Mouse (Mus musculus) subcutaneous adipose tissue, adult 2 months (tissue): ENCODE results near the gene Mgat1. TPM values are rescaled to one million over a fixed set of nuclear protein-coding genes. Genes with fewer than 3 reads are reported as not detected.

Experiments
- polyA plus RNA-seq: library from polyadenylated mRNA; depleted of rRNA; stranded (reverse); fragments of >200 nt; gene quantifications from 2 replicates; pipeline ENCODE4 v1.2.3, GENCODE M21; 2012; ENCODE audit warnings: low replicate concordance; rRNA removed

Mgat1 gene
- polyA plus RNA-seq = 159 and 174 TPM in 2 replicates

DNA sequence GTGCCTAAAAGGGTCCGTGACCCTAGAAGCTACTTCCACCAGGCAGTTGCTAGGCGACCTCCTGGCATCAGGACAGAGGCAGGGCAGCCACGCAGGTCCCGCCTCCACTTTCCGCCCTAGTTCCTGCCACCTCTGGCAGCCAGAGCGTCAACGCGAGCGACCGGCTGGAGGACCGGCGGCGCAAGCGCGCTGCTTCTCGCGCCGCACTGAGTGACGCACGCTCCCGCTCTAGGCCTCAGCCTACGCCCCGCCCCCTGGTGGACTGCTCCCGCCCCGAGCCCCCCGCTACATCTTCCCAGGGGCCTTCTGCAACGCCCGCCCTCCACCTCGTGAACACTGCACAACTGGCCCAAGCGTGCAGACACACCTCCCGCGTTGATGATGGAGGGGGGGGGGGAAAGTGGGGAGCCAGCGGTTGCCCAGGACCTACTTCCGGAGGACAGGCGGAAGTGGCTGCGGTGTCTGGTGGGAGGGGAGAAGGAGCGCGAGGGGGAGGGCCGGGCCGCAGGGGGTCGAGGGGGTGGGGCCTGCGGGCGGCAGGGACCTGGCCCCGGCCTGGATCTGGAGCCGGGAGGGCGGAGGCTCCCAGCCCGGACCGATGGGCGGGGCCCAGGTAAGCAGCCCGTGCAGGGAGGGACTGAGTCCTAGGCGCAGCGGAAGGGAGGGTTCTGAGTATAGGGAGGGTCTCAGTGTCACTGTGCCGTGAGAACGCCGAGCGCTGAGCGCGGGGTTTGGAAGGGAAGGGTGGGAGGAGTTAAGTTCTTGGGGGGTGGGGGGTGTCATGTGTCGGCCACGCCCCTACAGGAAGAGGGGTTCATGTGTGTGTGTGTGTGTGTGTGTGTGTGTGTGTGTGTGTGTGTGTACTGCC, at the start of gene Mgat1:
Mgat1 (plus strand) TSS at position 465 of the 868 bp plus-strand sequence.

DNA sequence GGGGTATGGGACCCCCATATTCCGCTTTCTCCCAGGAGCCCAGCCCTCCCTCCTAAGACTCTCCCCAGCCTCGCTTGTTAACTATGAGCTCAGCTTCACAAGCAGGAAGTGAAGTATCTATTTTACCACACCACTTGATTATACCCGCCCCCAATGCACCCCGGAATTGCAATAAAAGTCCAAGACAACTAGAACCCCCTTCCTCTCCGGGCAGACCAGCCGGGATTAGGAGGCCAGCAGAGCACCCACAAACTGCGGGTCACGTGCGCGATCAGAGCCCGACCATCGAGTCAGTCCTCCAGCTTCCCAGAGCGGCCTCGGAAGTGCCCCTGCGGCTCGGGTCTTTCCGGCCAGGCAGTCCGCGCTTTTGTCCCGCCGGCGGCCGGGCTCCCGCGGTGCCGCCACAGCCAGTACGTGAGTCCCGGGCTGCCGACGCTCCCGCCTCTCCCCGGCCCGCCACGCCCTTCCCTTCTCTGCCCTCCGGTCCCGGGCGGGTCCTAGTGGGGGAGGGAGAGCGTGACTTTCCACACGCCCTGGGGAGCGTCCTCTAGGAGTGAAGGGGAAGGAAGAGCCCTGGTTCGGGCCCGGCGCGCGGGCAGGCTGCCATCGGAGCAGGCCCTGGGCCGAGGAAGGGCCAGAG, 40.7 kb upstream of the Mgat1 start, which contains the start of gene Zfp62:
Zfp62 (plus strand) TSS at position 164 of the 640 bp plus-strand sequence.

DNA sequence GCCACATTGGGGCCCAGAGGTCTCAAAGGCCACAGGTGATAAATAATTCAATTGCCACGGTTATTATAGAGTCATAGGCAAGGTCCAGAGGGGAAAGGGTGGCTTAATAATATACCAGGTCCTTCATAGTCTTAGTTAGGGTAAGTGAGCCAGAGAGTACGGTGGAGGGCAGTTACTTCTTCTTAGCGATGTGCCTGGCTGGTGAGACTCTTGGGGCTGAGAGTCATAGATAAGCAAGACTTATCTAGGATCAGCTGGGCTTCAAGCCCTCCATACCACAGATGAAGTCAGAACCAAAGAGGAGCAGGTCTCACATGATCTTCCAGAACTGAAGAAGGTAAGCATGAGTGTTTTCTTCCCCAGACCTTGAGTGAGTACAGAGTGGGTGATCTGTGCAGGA, 34.2 kb downstream of the Mgat1 start, which contains the start of gene Olfr1393:
Olfr1393 (plus strand) TSS at position 83 of the 400 bp plus-strand sequence.

DNA sequence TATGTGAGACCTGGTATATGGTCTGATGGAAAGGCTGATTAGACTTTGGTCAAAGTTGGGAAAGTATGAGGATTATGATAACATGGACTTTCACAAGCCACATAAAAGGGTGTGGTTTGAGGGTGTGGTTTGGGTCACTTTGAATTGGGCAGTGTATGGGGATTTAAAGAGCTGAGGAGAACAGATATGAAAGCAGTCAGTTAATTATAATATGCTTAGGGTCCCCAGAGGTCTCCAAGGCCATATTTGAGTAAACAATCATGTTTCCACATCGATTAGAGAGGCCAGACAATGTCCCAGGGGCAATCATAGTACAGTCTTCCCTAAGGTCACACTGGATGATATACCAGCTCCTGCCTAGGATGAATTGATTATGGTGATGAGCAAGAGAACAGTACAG, 41.0 kb downstream of the Mgat1 start, which contains the start of gene Olfr1392:
Olfr1392 (plus strand) TSS at position 301 of the 400 bp plus-strand sequence.

DNA sequence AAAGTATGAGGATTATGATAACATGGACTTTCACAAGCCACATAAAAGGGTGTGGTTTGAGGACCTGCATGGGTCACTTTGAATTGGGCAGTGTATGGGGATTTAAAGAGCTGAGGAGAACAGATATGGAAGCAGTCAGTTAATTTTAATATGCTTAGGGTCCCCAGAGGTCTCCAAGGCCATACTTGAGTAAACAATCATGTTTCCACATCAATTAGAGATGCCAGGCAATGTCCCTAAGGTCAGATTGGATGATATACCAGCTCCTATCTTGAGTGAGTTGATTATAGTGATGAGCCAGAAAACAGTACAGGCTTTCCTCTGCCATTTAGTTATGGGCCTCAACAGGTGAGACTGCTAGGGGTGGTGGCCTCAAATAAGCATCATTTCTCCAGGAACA, 60.5 kb downstream of the Mgat1 start, which contains the start of gene Olfr10:
Olfr10 (plus strand) TSS at position 301 of the 400 bp plus-strand sequence.

Other genes starting within 250 kb of the Mgat1 start
- 3.5 and 4.5 TPM in 2 replicates for gene 9930111J21Rik2, start 192.9 kb upstream of the Mgat1 start, polyA plus RNA-seq
- 17.0 and 27.2 TPM in 2 replicates for gene Tgtp2, start 180.0 kb upstream of the Mgat1 start, polyA plus RNA-seq
- gene Ifi47, start 167.6 kb upstream of the Mgat1 start, polyA plus RNA-seq = 8.8 and 16.0 TPM in 2 replicates
- gene Olfr1396, start 129.3 kb upstream of the Mgat1 start, polyA plus RNA-seq = 0.71 and 1.3 TPM in 2 replicates
- 0.04 TPM in 1 of 2 replicates, not detected in the other for gene Olfr1395, start 101.9 kb upstream of the Mgat1 start, polyA plus RNA-seq
- gene Olfr1394, start 89.8 kb upstream of the Mgat1 start, polyA plus RNA-seq = not detected in 2 replicates
- gene Btnl9, start 57.0 kb upstream of the Mgat1 start, polyA plus RNA-seq = 21.7 and 60.9 TPM in 2 replicates
- 1.5 and 3.9 TPM in 2 replicates for gene Zfp62, start 40.9 kb upstream of the Mgat1 start, polyA plus RNA-seq
- gene Olfr1393, start 34.1 kb downstream of the Mgat1 start, polyA plus RNA-seq = 0.19 and 0.28 TPM in 2 replicates
- 0.06 and 0.17 TPM in 2 replicates for gene Olfr1392, start 41.1 kb downstream of the Mgat1 start, polyA plus RNA-seq
- gene Olfr10, start 60.5 kb downstream of the Mgat1 start, polyA plus RNA-seq = not detected in 2 replicates
- not detected in 2 replicates for gene Olfr1391, start 78.6 kb downstream of the Mgat1 start, polyA plus RNA-seq
- not detected in 2 replicates for gene Olfr1390, start 91.0 kb downstream of the Mgat1 start, polyA plus RNA-seq
- gene Olfr1389, start 178.9 kb downstream of the Mgat1 start, polyA plus RNA-seq = not detected in 2 replicates
- gene Olfr1388, start 192.4 kb downstream of the Mgat1 start, polyA plus RNA-seq = 0.50 and 2.1 TPM in 2 replicates
- not detected in 2 replicates for gene Olfr1387, start 211.2 kb downstream of the Mgat1 start, polyA plus RNA-seq
- not detected in 2 replicates for gene Olfr1386, start 220.9 kb downstream of the Mgat1 start, polyA plus RNA-seq
- gene Olfr1385, start 244.9 kb downstream of the Mgat1 start, polyA plus RNA-seq = not detected in 2 replicates